Mouse (Mus musculus) kidney, postnatal 36 days (tissue): ENCODE measurements around the gene Nyap2.

Experiments used
- DNase-seq, 2 experiments: peaks; one replicate each; pipeline ENCODE4 v3.0.0; 2021 to 2022; ENCODE audit warnings: mixed read lengths in 2 of 2

Gene Nyap2

DNA sequence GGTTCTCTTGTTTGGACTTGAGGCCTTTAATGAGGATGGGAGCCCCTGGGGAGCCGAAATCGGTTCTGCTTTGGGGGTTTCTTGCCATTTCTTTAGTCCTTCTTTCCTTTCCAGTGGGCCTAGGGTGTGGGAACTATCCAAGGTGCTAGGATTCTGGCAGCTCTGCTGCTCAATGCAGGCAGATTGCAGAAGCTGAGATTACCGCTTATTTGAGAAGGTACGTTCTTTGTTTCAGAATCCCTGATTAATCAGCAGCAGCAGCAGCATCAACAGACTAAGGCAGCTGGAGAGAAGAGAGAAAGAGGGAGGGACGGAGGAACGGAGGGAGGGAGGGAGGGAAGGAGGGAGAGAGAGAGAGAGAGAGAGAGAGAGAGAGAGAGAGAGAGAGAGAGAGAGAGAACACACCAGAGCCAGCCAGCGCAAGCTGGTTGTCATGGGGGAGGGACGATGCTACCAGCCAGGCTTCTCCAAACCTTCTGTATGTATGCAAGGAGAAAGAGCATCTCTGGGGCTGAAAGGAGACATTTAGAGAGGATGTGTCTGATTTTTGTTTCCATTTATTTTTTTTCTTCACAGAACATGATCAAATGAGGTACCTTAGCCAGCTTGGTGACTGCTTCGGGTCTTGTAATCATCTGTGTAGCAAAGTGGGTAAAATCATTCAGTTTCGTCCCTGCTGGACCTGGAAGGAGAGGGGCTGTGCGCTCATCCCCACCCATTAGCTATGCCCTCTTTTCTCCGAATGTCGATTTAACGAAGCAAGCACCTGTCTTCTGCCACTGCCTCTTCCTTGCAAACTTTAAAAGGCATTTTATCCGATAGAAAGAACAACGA is at the start of gene Nyap2:
Gene Nyap2 (plus strand): TSS at position 120 of the 834 bp plus-strand sequence.
- peak in 1 of 2 experiments; percentile 4 for DNase-seq

DNA sequence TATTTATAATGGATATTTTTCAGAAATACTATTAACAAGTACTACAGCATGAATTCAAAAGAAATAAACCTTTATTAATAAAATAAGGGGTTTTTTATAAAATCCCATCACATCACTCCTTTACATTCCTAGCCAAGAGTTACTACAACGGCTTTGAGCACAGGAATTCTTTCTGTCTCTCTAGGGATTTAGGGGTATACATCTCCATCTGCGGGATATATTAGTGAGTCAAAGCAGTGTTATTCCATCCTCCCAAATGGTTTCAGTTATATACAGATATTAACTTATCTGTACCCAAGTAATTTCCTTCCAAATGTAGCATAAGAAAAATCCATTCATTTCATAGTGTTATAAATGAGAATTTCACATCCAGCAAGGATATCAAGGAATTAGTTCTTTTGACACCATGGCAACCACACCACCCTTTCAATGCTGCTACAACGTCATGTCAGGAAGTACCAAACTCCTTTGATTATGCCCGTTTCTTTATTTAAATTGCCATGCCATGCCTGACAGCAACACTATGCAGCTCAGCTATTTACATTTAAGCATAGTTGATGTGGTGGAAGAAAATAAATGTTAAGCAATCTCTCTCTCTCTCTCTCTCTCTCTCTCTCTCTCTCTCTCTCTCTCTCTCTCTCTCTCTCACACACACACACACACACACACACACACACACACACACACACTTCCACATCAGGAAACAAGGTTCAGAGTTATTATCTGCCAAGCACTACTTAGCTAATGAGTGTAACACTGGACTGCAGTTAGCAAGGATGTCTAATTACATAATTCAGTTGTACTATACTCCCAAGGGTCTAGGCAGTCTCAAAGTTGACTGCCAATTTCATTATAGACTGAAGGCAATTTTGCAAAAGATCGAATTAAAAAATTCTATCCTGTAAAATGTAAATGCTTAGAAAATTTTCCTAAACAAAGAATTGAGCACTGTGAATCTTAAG is 33.6 kb upstream of the Nyap2 start:
- no peak for DNase-seq

DNA sequence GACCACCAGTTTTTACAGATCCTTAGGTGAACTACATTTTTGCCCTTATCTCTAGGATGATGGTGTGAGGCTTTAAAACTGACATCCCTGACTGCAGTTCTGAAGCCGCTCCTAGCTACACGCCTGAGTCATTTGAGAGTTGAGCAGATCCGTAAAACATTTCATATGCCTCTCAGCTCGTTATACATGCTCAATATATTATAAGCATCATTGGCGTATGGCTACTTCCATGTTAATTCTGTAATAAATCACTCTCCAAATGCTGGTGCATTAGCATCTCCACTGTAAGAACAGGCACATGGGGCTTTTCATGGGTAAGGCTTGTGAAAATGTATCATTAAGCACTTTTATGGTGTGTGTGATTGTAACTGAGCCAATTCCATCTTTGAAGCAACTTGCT is 18.4 kb upstream of the Nyap2 start:
- DNase-seq: no peak

DNA sequence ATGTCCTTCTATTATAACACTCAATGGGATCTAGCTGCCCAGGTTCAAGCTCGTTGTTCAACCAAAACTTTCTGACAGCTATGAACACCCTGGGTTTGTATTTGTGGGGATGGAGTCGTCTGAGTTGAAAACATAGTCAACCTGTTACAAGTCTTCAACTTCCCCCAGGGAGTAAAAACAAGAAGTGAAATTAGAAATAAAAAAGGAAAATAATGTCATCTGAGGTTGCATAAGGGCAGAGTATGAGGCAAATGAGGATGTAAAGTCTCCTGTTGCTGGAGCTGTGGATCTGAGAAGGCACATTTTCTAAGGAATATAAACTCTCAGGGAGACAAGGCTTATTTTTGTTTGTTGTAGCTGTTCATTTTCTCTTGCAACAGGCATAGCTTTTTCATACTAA is 17.9 kb upstream of the Nyap2 start:
- DNase-seq: no peak

DNA sequence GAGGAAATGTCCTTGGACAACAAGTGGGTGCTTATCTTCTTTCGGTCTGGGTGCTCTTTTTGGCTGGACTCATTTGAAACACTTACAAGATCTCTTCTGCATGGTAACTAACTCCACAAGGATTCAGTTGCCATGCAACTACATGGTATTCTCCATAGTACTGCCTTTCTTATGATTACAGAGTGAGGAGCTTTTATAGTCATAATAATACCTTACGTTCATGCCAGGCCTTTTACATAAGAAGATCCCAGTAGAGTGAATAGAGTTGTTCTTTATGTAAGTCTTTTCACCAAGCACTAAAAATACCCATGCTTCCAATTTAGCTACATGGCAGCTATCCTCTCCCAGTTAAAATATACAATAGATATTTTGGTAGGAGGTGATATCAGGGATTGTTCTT is 13.9 kb upstream of the Nyap2 start:
- DNase-seq: no peak

DNA sequence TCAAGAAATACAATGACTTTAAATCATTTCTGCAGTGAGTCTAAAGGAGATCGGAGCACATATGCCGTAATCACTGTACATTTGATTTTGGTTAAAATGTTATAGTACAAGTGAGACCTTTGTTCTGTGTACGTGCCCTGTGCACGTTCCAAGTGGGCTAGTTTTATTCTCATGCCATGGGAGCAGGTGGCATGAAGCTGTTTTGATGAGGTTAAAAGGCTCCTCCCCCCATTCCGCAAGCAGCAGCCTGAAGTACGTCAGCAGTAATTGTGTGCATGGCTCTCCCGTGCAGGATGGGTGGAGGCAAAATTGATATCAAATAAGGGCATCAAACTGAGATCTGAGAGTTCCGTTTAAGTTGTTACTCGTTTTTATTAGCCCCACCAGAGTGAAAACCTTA is 491 bp upstream of the Nyap2 start:
- DNase-seq: no peak

DNA sequence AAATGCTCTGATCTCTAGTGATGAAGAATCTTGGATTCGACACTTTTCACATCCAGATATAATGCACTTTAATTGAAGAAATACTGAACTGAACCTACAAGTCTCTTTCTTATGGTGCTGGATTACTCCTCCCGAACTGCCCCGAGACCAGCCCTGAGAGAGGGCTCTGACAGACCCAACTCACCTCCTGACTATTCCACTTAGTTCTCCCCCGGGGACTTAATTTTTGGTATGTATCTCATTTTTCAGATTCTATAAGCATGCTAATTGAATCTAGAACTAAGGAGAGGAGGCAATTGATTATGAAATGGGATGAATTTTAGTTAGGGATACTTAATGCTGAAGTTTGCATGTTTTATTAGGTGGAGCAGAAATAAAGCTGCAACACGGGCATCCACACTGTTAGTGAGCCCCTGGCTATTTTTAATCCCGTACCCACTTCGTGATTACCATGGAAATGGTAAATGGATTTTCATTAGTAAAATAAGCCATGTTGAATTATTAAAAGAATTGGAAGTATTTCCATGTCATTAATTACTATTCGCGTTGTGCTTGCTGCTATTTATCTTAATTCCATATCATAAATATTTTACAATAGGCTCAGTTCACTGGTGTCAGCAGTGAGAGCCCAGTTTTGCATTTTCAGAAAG is 1.0 kb downstream of the Nyap2 start:
- DNase-seq: no peak

DNA sequence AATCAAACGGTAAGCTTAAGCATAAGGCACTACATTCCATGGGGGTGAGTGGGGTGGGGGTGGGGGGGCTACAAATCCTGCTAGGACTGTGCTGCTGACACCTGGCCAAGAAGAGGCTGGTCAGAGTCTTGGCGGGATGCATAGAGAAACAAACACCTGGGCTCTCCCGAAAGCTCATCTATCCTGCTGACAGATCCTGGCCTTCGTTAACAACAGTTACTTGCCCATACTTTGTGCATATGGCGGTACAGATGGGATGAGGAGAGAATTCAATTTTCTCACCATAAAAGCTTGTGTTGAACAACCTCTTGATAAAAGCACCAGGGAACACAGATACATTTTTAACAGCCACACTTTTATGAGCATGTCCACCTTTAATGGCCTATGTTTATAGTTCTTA is 10.7 kb downstream of the Nyap2 start:
- no peak for DNase-seq

DNA sequence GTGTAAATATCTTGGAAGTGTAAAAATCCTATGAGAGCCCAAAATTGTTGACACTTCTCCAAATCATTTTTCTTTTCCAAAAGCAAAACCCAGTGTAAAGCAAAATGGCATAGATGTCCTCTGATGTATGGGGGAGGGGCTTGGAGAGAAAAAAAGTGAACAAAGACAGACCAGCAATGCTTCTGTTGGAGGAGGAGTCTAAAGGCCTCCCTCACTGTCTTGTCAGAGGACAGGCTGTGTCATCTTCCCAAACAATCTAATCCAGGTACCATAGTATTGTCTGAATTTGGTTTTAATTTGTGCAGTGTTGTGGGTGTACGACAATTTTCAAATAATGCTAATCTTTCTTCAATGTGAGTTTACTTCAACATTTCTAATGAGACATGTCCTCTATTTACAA is 13.7 kb downstream of the Nyap2 start:
- no peak for DNase-seq

DNA sequence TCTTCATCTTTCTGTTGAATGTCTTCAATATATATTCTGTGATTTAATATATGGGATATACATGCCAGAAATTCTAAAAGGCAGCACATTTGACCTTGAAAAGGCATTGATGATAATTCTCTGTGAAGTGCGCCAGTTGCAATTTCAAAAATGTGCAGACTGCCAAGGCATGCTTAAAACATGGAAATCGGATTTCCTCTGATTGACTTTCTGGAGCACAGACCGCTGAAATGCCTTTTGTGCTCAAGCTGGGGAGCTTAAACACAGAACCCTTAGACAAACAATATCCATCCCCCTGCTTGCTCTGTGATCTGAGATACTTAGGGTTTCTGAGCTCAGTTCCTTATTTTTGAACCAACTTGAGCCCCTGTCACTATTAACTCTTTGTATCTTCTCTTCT is 14.2 kb downstream of the Nyap2 start:
- DNase-seq: no peak

DNA sequence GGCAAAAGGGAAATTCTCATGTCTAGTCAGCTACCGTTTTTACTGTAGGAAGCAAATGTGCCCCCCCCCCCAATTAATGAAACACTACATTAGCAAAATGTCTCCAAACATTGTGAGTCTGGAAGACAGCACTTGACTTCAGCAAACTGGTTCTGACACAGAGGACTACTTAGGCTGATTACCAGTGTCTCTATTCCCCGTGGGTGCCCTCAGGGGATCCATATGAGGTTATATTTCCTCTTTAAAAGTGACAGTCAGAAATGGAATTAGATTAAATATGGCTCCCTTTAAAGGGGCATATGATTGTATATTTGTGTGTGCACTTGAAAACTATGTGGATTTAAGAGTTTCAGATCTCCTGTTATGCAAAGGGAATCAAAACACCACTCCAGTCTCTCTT is 15.3 kb downstream of the Nyap2 start:
- DNase-seq: no peak

DNA sequence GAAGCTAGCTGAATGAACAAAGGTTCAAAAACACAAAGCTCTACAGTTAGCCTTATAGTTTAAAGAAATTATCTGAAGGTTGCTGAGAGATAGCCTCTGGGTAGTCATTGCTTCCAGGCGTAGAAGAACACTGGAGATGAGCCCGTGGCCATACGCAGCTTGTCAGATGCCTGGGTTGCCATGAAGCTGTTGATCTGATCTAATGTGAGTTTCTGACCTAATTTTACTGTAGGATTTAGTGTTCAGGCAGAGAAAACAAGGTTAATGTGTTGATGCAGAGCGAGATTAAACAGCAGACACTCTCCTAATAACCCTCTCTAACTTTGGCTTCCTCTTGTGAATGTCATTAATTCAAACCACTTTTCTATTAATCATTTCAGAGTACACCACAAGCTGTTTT is 16.1 kb downstream of the Nyap2 start:
- no peak for DNase-seq

DNA sequence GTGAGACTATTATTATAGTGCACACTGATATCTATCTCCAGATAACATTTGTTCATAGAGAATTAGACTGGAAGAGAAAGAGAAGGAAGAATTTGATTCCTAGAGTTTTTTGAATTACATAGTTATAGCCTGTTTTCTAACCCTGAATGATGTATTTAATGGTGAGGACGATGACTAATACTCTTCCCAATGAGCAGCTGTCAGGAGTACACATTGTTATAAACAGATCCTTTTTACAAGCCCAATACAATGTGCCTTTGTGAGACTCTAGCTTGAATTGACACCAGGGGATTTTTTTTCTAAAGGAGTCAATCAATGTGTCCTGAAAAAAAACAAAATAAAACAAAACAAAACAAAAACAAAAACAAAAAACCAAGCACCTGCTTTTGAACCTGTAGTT is 22.2 kb downstream of the Nyap2 start:
- no peak for DNase-seq

DNA sequence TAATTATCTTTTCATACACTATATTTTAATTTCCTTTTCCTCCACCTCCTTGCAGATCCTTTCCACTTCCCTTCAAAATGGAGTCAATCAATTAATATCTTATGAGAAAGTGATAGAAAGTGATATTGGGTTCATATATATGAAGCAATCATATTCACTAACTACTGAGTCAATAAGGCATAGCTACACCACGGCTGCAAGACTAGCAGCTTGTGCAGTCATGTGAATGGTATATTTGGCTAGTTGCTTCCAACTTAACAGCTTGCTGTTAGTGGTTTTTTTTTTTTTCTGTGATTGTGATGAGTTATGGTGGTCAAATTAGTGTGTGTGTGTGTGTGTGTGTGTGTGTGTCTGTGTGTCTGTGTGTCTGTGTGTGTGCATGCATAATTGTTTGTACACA is 25.0 kb downstream of the Nyap2 start:
- DNase-seq: no peak

DNA sequence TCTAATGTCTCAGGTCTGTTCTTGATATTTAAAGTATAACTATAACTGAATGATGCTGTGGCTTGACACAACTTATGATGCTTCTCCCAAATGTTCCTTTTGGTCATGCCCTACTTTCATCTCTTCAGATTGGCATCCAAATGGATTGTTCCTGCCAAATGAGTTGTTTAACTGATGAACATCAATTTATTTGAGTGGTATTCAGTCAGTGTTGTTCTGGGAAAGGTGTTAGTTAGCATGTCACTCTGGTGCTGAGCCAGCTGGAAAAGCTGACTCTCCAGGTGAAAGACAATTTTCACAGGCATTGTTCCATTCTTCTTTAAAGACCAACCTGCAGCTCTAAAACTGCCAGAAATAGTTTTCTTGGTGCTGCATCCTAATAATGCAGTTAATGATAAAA is 43.0 kb downstream of the Nyap2 start:
- no peak for DNase-seq

DNA sequence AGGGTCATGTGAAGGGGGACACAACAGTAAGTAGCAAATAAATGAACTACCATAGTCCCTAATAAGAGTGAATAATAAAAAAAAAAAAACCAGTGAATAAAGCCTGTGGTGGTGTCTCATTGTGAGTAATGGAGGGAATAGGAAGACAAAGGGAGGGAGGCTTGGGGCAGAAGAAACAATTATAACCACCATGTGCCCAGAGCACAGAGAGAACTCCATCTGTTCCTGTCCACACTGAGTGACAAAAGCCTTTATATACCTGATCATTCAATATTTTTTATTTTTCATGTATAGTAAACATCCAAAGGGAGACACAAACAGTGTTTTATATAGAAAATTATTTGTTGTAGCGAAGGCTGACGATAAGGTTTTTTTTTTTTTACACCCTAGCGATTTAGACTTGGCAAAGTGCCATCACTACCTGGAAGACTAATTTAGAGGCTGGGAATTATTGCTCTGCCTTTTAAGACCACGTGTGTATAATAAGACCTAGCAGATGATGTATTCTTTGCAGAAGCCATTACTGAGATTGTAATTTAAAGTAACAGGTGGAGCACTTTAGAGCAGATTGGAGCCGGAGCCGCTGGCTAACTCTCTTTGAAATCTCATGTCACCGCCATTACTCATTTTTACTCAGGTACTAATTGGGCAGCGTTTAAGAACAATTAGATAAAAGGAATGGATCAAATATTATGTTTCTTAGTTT is 55.4 kb downstream of the Nyap2 start:
- DNase-seq: no peak

DNA sequence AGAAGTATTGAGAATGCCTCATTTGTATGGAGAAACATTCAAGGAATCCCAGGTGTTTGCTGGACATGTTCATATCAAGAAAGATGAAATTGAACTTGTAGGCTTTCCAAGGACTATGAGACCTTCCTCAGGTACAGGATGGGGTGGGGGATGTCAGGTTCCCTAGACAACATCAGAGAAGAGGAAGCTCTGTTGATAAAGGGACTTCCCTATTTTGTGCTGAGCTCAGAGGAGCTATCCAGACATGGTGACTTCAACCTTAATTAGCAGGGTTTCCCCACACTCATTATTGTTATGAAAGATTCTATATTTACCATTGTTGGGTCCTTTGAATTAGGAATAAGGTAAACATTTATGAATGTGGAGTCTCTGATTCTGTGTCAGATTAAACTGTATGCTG is 67.1 kb downstream of the Nyap2 start:
- DNase-seq: no peak

DNA sequence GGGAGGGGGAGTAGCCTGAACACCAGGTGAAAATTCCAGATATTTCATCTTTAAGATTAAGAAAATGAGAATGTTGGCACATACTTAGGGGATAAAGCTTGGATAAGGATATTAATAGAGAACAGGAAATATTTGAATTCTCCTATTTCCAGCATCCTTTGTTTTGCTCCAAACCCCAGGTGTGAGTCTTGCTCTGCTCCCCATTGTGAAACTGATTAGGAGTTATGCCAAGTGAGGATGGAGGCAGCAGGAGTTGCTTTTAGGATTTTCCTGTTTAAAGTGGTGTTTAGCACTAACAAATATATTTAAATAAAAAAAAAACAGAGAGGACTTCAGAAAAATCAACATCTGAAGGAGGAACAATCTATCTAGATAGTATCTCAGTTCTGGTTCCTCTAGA is 68.8 kb downstream of the Nyap2 start:
- DNase-seq: no peak

DNA sequence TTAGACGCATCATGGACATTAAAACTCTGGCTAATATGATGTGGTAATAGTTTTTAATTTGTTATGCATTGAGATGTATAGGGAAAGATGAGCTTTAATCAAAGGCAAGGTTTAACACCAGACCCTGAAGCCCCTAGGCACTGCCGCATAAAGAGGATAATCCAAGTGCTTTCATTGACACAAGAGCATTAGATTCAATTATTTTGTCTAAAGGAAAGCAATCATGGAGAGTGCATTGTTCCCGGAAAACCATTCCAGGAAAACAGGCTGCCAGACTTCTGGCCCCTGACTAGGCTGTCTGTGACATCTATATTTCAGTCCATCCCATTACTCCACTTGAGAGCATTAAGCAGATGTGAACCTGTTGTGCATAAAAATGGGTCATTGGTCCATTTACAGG is 92.5 kb downstream of the Nyap2 start:
- no peak for DNase-seq

DNA sequence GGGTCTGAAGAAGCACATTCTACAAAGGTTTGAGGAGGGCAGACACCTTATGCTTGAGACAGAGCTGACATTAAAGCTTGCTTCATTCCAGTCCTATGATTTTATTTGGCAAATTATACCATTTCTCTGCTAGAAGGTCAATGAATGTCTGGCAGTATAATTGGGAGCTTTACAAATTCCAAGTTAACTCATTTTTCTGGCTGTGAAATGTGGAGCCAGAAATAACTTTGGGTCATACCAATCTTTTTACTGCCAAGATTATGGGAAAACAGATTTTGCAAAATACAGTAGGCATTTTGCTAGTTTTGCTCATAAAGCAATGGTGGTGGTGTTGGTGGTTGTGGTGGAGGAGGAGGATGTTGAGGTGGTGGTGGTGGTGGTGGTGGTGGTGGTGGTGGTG is 96.0 kb downstream of the Nyap2 start:
- DNase-seq: no peak

DNA sequence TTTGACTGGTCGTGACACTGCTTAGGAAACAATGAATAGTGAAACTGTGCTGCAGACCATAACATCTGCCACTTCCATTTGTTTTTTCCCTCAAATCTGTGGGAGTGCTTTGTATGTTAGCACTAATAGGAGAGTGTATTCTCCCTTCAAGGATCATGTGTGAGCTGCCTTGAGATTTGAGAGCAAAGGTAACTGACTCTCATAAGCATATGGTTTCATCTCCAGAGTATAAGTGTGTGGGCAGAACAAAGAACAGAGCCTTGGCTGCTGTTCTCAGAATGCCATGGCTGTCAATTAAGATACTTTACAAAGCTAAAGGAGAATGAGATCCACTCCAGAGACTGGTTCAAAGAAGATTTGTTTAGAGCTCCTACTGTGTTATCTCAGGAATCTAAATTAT is 96.6 kb downstream of the Nyap2 start:
- no peak for DNase-seq

DNA sequence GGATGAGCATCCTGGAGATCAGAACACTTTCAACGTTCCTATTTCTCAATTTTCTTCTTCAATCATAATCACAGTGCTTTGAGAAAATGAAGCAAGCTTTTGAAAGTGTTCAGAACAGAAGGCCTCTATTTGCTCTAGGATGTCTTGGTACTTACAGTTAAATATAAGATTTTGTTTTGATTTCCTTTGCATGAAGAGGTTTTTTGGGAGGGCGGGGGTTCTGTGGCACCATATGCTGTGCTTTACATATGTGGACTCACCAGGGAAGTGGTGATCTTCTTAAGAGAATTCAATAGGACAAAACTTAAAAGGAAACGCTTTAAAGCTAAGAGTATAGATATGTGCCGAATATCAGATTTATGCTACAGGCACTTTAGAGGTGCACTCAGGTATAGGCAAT is 103.0 kb downstream of the Nyap2 start:
- no peak for DNase-seq

DNA sequence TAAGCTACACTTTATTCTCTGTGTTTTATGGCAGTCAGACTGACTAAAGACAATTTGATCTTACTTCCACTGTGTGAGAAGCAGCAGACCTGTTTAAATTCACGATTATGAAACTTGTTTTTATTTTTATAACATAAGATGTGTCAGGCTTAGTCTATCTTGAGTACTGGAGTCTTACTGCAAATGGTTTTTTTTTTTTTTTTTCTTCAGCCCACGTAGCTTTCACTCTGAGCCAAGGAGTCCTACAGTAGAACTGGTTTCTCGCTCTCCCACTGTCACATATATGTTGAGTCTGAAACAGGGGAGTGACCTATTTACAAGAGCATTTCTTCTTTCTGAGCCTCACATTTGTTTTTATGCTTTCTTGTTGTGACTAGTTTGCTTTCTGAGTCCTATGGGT is 103.9 kb downstream of the Nyap2 start:
- DNase-seq: no peak
